Comparison of ENCODE assay signal across 18 mouse cellular contexts in genomic region chr8:124085668-124086067, GRCm38 (mm10).
"Had no signal": no experiment of that assay in that cellular context is flagged by ENCODE, and none has a peak within 500 bp of the region (broad histone marks: within the 10 kb centered on the region; RNA-seq: fewer than 3 reads in every experiment).

No protein-coding gene starts in this region.

- H3K4me3 ChIP-seq: liver, embryonic 12.5 days; midbrain, embryonic 10.5 days; midbrain, embryonic 12.5 days; myocyte; neural tube, embryonic 13.5 days; stomach, embryonic 15.5 days had no signal

- DNase-seq: lung, adult 18-20 months; lung, embryonic 14.5 days; lung, postnatal 10 days; lung, postnatal 4 days; midbrain, embryonic 14.5 days; right cerebral cortex, postnatal 14 days; thymus, adult 18-20 months; thymus, postnatal 14 days; thymus, postnatal 36 days had no signal

- H3K4me1 ChIP-seq: liver, embryonic 12.5 days; midbrain, embryonic 10.5 days had no signal

- H3K27me3 ChIP-seq: neural tube, embryonic 13.5 days; stomach, embryonic 15.5 days had no signal

- H3K36me3 ChIP-seq: liver, embryonic 12.5 days; midbrain, embryonic 10.5 days; midbrain, embryonic 12.5 days; neural tube, embryonic 13.5 days; stomach, embryonic 15.5 days had no signal

- ATAC-seq: liver, embryonic 12.5 days; midbrain, embryonic 16.5 days had no signal

- H3K4me2 ChIP-seq: liver, embryonic 12.5 days; lung, embryonic 14.5 days; midbrain, embryonic 12.5 days; neural tube, embryonic 13.5 days; stomach, embryonic 15.5 days had no signal

- H3K9me3 ChIP-seq: liver, embryonic 12.5 days; midbrain, embryonic 10.5 days; midbrain, embryonic 12.5 days; neural tube, embryonic 13.5 days; stomach, embryonic 15.5 days had no signal

- H3K27ac ChIP-seq: liver, embryonic 12.5 days; liver, embryonic 14.5 days; midbrain, embryonic 10.5 days; midbrain, embryonic 12.5 days; neural tube, embryonic 13.5 days; stomach, embryonic 15.5 days; stomach, postnatal 0 days had no signal

- H3K9ac ChIP-seq: liver, embryonic 12.5 days; liver, embryonic 14.5 days; lung, embryonic 14.5 days; midbrain, embryonic 12.5 days; neural tube, embryonic 13.5 days; stomach, embryonic 15.5 days had no signal
